Mouse (Mus musculus) kidney, adult 2 months (tissue): Measurements from ENCODE around the gene Ptgs2.

Experiments used
- CTCF ChIP-seq: fragments of 200-500 bp; conservative IDR thresholded peaks from 2 replicates; pipeline ENCODE4 v1.5.1; 2011; ENCODE audit warnings: low read depth, mild to moderate bottlenecking, control low read depth, low read length, moderate library complexity, mixed read lengths; ENCODE audit not compliant: insufficient read depth, insufficient read length
- POLR2A ChIP-seq: fragments of 200-500 bp; IDR thresholded peaks from one replicate; pipeline ENCODE4 v1.6.1; 2011; ENCODE audit warnings: low read depth, low read length, control low read depth

- TF ChIP-seq POLR2A (no peak), CTCF (no peak)
These were observed 51.6 kb downstream of the Ptgs2 start for GRCm38 (mm10) chr1:150151411-150151810.
